Mouse (Mus musculus): ENCODE data around the gene Mrpl50. TPM values are rescaled to one million over a fixed set of nuclear protein-coding genes. Genes with fewer than 3 reads are reported as not detected.
A peak's percentile ranks its signal among the peaks of the same experiment; 100 is the strongest.

Gene Mrpl50
- 10 to 100 TPM; 29.9 to 32.0 TPM for total RNA-seq (2021)
- long read RNA-seq, experiment 1, transcript Mrpl50-201 (2 exons, 2,114 nt), result major isoform, 102 of 103 reads
- long read RNA-seq, experiment 1, partial matches to known transcripts, result 0 of 103 reads
- long read RNA-seq, experiment 1, other reads (novel, unspliced or antisense), result 1 of 103 reads
- long read RNA-seq, experiment 2, transcript Mrpl50-201 (2 exons, 2,114 nt), result major isoform, 124 of 125 reads
- long read RNA-seq, experiment 2, partial matches to known transcripts, result 1 of 125 reads
- long read RNA-seq, experiment 2, other reads (novel, unspliced or antisense), result 0 of 125 reads

- DNase-seq, result peak; percentile 91
- intact Hi-C loops (cut with DNase I; ENCODE audit: low total_unique reads), result no loop called here
These were observed at the start of gene Mrpl50, which contains the start of gene Zfp189 for GRCm38 (mm10) chr4:49520572-49521340. Mrpl50 (minus strand) TSS chr4:49521093. Zfp189 (plus strand) TSS chr4:49521176.

GRCm38 (mm10) chr4:49567613-49568012 lies 46.7 kb upstream of the Mrpl50 start:
- DNase-seq, result peak; percentile 15
- intact Hi-C loops (cut with DNase I; ENCODE audit: low total_unique reads), result loop anchor here (2.0 kb wide), 2 partner anchors 33 to 59 kb away; no protein-coding TSS in a partner anchor

GRCm38 (mm10) chr4:49559915-49560772 lies 39.3 kb upstream of the Mrpl50 start:
- intact Hi-C loops (cut with DNase I; ENCODE audit: low total_unique reads), result no loop called here
- peak; percentile 55 for DNase-seq

GRCm38 (mm10) chr4:49558181-49558580 lies 37.3 kb upstream of the Mrpl50 start:
- DNase-seq, result no peak
- intact Hi-C loops (cut with DNase I; ENCODE audit: low total_unique reads), result no loop called here

GRCm38 (mm10) chr4:49557375-49557774 lies 36.5 kb upstream of the Mrpl50 start:
- no peak for DNase-seq
- intact Hi-C loops (cut with DNase I; ENCODE audit: low total_unique reads), result no loop called here

- no peak for DNase-seq
- intact Hi-C loops (cut with DNase I; ENCODE audit: low total_unique reads), result no loop called here
These were observed 32.5 kb upstream of the Mrpl50 start for GRCm38 (mm10) chr4:49553380-49553779.

GRCm38 (mm10) chr4:49549383-49549782 lies 28.5 kb upstream of the Mrpl50 start, which contains the start of gene Aldob:
Aldob (minus strand) TSS chr4:49549546.
- intact Hi-C loops (cut with DNase I; ENCODE audit: low total_unique reads), result no loop called here
- DNase-seq, result no peak

GRCm38 (mm10) chr4:49547544-49548219 lies 26.8 kb upstream of the Mrpl50 start:
- intact Hi-C loops (cut with DNase I; ENCODE audit: low total_unique reads), result no loop called here
- no peak for DNase-seq

GRCm38 (mm10) chr4:49546873-49547543 lies 26.1 kb upstream of the Mrpl50 start:
- intact Hi-C loops (cut with DNase I; ENCODE audit: low total_unique reads), result no loop called here
- DNase-seq, result no peak

- no peak for DNase-seq
- intact Hi-C loops (cut with DNase I; ENCODE audit: low total_unique reads), result no loop called here
These were observed 25.1 kb upstream of the Mrpl50 start for GRCm38 (mm10) chr4:49546026-49546425.

GRCm38 (mm10) chr4:49540966-49541365 lies 20.1 kb upstream of the Mrpl50 start:
- no peak for DNase-seq
- intact Hi-C loops (cut with DNase I; ENCODE audit: low total_unique reads), result no loop called here

GRCm38 (mm10) chr4:49539665-49540064 lies 18.8 kb upstream of the Mrpl50 start:
- no peak for DNase-seq

GRCm38 (mm10) chr4:49536671-49537070 lies 15.8 kb upstream of the Mrpl50 start:
- DNase-seq, result no peak
- intact Hi-C loops (cut with DNase I; ENCODE audit: low total_unique reads), result no loop called here

More at GRCm38 (mm10) chr4:49539665-49540064, 18.8 kb upstream of the Mrpl50 start:
- intact Hi-C loops (cut with DNase I; ENCODE audit: low total_unique reads), result no loop called here

GRCm38 (mm10) chr4:49535675-49536294 lies 14.9 kb upstream of the Mrpl50 start:
- intact Hi-C loops (cut with DNase I; ENCODE audit: low total_unique reads), result no loop called here

GRCm38 (mm10) chr4:49535036-49535435 lies 14.1 kb upstream of the Mrpl50 start:
- no peak for DNase-seq
- intact Hi-C loops (cut with DNase I; ENCODE audit: low total_unique reads), result no loop called here

More at GRCm38 (mm10) chr4:49535675-49536294, 14.9 kb upstream of the Mrpl50 start:
- DNase-seq, result no peak

GRCm38 (mm10) chr4:49522576-49522975 lies 1.7 kb upstream of the Mrpl50 start:
- intact Hi-C loops (cut with DNase I; ENCODE audit: low total_unique reads), result no loop called here
- peak; percentile 6 for DNase-seq

GRCm38 (mm10) chr4:49521346-49521745 lies 453 bp upstream of the Mrpl50 start:
- no peak for DNase-seq
- intact Hi-C loops (cut with DNase I; ENCODE audit: low total_unique reads), result no loop called here

GRCm38 (mm10) chr4:49519476-49519875 lies 1.4 kb downstream of the Mrpl50 start:
- no peak for DNase-seq
- intact Hi-C loops (cut with DNase I; ENCODE audit: low total_unique reads), result no loop called here
